Mouse (Mus musculus) heart, adult 2 months (tissue): ENCODE measurements around the gene Nol9.

Experiments used
- CTCF ChIP-seq: fragments of 200-600 bp; IDR thresholded peaks from 2 replicates; pipeline ENCODE4 v1.8.1; 2022; ENCODE audit warnings: antibody characterized with exemption, mild to moderate bottlenecking, moderate library complexity
- EP300 ChIP-seq: fragments of 200-500 bp; IDR thresholded peaks from 2 replicates; pipeline ENCODE4 v1.6.1; 2011; ENCODE audit warnings: low read depth, low read length, control low read depth; ENCODE audit not compliant: insufficient read depth
- POLR2A ChIP-seq: fragments of 200-500 bp; IDR thresholded peaks from 2 replicates; pipeline ENCODE4 v1.6.1; 2011; ENCODE audit warnings: mild to moderate bottlenecking, low read depth, low read length, control low read depth; ENCODE audit not compliant: insufficient read depth

DNA sequence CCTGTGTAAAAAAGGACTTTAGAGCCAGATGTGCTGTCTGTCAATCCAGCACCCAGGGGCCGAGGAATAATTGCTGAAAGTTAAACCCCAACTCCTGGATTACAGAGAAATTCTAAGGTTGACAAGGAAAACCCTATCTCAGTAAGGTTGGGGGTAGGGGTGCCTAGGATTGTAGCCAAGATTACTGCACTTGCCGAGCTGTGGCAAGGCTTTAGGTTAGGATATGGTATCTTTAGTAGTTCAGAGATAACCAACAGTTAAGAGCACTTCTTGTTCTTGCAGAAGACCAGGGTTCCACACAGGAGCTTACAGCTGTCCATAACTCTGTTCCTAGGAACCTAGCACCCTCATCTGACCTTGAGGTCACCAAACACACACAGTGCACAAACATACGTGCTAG is 41.4 kb upstream of the Nol9 start:
- TF ChIP-seq CTCF (no peak), POLR2A (no peak), EP300 (no peak)
